ENCODE assay signal across 8 mouse cellular contexts in genomic region chrX:152326996-152327688, GRCm38 (mm10). TPM values are rescaled to one million over a fixed set of nuclear protein-coding genes. Genes with fewer than 3 reads are reported as not detected.
DNase-seq lines count a peak whose midpoint lies in the region; ATAC-seq lines count a peak whose summit lies in the region.

Kantr (minus strand) TSS chrX:152327495.

- H3K36me3 ChIP-seq in embryonic facial prominence, embryonic 10.5 days (replicated peaks) = no peaks in the 10 kb centered on the region
- no peaks in the 10 kb centered on the region for H3K36me3 ChIP-seq in intestine, embryonic 15.5 days

- no peaks in the 10 kb centered on the region for H3K9me3 ChIP-seq in embryonic facial prominence, embryonic 10.5 days
- H3K9me3 ChIP-seq in intestine, embryonic 15.5 days = no peaks in the 10 kb centered on the region

- peak within 1 kb of the TSS; percentile 59 for H3K4me2 ChIP-seq in intestine, embryonic 15.5 days (replicated peaks)

- H3K27ac ChIP-seq in embryonic facial prominence, embryonic 10.5 days (replicated peaks) = peak within 1 kb of the TSS; percentile 86
- peak within 1 kb of the TSS; percentile 51 for H3K27ac ChIP-seq in intestine, embryonic 15.5 days

- H3K4me1 ChIP-seq in embryonic facial prominence, embryonic 10.5 days = peaks cover 4% of the 10 kb centered on the region; the same call in 1 of the 2 replicates
- H3K4me1 ChIP-seq in intestine, embryonic 15.5 days (replicated peaks) = no peaks in the 10 kb centered on the region

- intact Hi-C loops in left cerebral cortex, postnatal 14 days (cut with DNase I) = no loop called here

- H3K4me3 ChIP-seq in embryonic facial prominence, embryonic 10.5 days = peak within 1 kb of the TSS; percentile 69
- peak within 1 kb of the TSS; percentile 52 for H3K4me3 ChIP-seq in intestine, embryonic 15.5 days (replicated peaks)

- peak; percentile 99 for ATAC-seq in intestine, embryonic 15.5 days
- peak; percentile 100 for ATAC-seq in megakaryocyte-erythroid progenitor cell, adult 5-6 weeks (replicated peaks; ENCODE audit: low FRiP score, low TSS enrichment, poor library complexity, severe bottlenecking)

- peak within 1 kb of the TSS; percentile 53 for H3K9ac ChIP-seq in intestine, embryonic 15.5 days

- DNase-seq in urinary bladder, adult 2 months (ENCODE audit: low spot score) = peak; percentile 38
- no peak for DNase-seq in urinary bladder, postnatal 10 days (ENCODE audit: low spot score)
- peak; percentile 79 for DNase-seq in embryonic facial prominence, embryonic 10.5 days (ENCODE audit: low spot score)
- peak; percentile 41 to 69 for DNase-seq in gastrocnemius, postnatal 4 days (ENCODE audit: low spot score in 2 of 2)
- peak; percentile 82 to 85 for DNase-seq in left cerebral cortex, postnatal 14 days (ENCODE audit: low spot score in 2 of 2)
- peak; percentile 72 to 79 for DNase-seq in right cerebral cortex, postnatal 36 days (ENCODE audit: low spot score in 2 of 2)

- H3K27me3 ChIP-seq in embryonic facial prominence, embryonic 10.5 days (replicated peaks; ENCODE audit: low read depth, poor library complexity, severe bottlenecking) = peaks cover 98% of the 10 kb centered on the region
- no peaks in the 10 kb centered on the region for H3K27me3 ChIP-seq in intestine, embryonic 15.5 days (replicated peaks)

- 16% methylated on average over 29 of the region's 29 CpGs for WGBS in embryonic facial prominence, embryonic 10.5 days
- WGBS in intestine, embryonic 15.5 days = 16% methylated on average over 29 of the region's 29 CpGs

RNA-seq across cellular contexts. Expression of gene Kantr, which starts in this region (rescaled TPM):
- polyA plus RNA-seq in urinary bladder, adult 2 months (2012; rRNA removed) = 12.1 and 14.1 TPM in 2 replicates
- 20.8 and 22.5 TPM in 2 replicates for polyA plus RNA-seq in embryonic facial prominence, embryonic 10.5 days (2016; fragmentation: Nextera tagmentation; extraction: Ambion mirVana)
- total RNA-seq in gastrocnemius, postnatal 4 days (2021) = 1 to 10 TPM; 4.5 to 5.0 TPM
- polyA plus RNA-seq in intestine, embryonic 15.5 days (2015; fragmentation: Nextera tagmentation; extraction: Ambion mirVana) = 12.9 and 14.4 TPM in 2 replicates
- total RNA-seq in left cerebral cortex, postnatal 14 days (2021) = 10 to 100 TPM; 45.2 to 53.4 TPM
- 9.7 and 24.7 TPM in 2 replicates for total RNA-seq in megakaryocyte-erythroid progenitor cell, adult 5-6 weeks (2014; fragmentation: Nextera tagmentation)
- 0.52 and 1.6 TPM in 2 replicates for total RNA-seq in megakaryocyte-erythroid progenitor cell, adult 5-6 weeks (2017)
